Mouse (Mus musculus) erythroblast, embryonic 14.5 days (primary cell): ENCODE measurements at regions not wholly inside any gene's neighbourhood (a gene's known extent, or its start where the extent isn't known, plus 50 kb on each side); places are given as distances from the start of the nearest gene placed in this dataset.

ENCODE experiments used
- GATA1 ChIP-seq: IDR thresholded peaks from 2 replicates; pipeline ENCODE4 v1.6.1; 2012; ENCODE audit warnings: low read length, inconsistent platforms, mixed read lengths
- TAL1 ChIP-seq: IDR thresholded peaks from 3 replicates; pipeline ENCODE4 v1.6.1; 2012; ENCODE audit warnings: low read length, inconsistent platforms, mixed read lengths

- TF ChIP-seq TAL1: no peak
- TF ChIP-seq GATA1: no peak
These were observed 177.1 kb upstream of the Marcks start for GRCm38 (mm10) chr10:37315804-37316203.
